Mouse (Mus musculus) telencephalon, adult 2 months (tissue): ENCODE data around the gene Slc25a48.

Experiments used
- DNase-seq: peaks from one replicate; pipeline ENCODE4 v3.0.0-alpha.2; 2011; ENCODE audit warnings: low read depth, low spot score

Slc25a48 gene

DNA sequence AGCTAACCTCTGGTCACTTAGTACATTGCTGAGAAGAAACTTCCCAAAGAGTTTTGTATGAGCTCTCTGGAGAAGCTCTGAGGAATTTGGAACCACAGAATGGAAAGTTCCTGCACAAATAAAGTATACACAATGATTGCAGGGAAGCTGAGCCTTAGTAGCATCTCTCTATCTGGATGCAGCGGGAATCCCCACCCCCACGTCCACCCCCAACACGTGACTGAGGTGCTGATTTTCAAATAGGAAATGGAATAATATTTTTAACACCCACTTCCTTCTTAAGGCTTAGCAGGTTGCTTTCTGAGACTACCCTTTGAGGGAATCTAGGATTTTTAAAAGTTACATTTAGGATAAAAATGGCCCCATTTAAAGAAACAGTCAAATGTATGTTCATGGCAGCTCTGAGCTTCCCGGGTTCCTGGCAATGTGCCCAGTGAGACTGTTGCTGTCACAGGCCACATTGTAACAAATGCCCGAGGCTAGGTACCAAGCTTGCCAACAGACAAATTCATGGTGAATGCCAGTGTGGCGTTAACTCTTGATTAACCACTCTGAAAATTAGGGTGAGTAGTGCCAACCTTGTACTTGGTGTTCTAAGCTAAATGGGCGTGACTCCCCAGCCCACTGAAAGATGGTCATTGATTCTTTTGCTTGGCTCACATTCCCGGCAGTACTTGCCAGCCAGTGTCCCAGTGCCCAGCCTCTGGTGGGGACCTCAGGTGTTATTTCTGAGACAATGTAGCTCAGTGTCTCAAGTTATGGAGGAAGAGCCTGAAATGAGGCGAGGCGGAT, 11.3 kb downstream of the Slc25a48 start:
- no peak for DNase-seq

DNA sequence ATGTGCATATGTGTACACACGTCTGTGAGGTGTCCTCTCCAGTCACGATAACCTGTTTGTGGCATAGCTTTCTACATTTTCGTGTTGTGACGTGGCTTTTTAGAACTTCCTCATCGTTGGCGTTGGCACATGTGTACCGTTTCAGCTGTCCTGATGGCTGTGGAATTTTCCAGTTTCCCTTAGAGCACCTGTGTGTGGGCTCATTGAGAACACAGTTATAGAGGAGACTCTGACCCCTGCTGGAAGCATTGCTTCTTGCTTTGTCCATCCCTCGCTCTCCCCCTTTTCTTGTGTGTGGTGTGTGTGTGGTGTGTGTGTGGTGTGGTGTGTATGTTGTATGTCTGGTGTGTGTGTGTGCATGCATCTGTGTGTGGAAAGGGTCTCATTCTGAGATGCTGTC, 11.9 kb downstream of the Slc25a48 start:
- no peak for DNase-seq

DNA sequence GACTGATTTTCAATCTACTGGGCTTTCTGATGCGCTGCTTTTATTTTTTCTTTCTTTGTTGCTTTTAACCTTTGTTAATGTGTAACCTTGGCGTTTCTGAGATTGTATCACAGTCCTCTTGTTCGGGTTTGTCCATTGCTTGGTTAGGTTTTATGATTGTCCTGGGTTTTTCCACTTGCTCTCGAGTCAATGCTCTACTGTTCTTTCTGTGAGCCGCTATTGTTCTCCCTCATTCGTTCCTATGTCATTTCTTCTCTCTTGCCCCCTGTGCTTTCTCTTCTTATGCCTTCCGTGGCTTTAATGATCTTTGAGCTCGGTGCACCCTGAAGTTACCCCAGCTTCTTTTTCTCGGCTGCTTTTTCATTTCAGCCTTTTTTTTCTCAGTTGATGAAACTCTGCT, 19.8 kb downstream of the Slc25a48 start:
- DNase-seq = no peak

DNA sequence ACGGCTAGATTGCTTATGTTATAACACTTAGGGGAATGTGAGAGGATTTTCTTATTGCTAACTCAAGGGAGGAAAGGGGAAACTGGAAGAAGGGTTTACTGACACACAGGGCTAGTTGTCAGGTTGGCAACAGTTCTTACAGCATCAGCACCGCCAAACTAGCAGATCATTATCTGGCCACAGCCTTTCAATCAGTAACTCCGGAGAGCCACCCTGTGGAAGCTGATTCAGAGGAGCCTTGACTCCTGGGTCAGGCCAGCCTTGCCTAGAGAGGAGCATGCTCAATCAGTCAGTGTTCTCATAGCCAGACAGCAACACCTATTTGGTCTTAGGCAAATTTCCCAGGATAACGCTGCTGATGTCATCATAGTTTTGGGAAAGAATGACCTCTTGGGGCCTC, 23.3 kb downstream of the Slc25a48 start:
- DNase-seq = no peak

DNA sequence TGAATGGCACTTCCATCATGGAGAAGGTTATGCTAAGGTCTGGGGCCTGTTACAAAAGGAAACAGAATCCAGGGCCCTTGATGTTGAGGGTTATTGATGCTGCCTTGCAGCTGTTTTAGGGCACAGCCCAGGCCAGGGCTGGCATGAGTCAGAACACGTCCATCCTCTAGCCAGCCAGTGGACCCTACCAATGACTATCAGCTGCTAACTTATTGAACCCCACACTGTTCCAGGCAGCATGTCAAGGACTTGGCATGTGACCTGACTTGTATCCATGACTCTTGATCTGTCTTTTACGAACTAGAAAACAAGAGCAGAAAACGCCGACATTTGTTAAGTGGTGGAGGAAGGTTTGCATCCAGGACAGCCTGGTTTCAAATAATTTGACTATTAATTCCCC, 24.6 kb downstream of the Slc25a48 start:
- DNase-seq = no peak

DNA sequence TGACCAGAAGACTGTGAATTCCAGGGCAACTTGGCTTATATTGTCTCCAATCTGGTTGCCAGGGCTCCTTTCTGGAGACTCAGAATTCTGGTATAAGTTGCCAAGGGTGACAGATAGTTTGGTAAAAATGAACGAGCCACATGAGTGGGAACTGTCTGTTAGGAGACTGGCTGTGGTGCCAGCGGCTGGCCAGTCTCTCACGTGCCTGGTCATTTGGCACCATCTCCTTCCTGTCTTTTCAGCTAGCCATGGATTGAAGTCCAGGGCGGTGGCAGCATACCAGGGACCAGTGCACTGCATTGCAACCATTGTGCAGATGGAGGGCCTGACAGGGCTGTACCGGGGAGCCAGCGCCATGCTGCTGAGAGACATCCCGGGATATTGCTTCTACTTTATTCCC, 25.1 kb downstream of the Slc25a48 start:
- DNase-seq = no peak

DNA sequence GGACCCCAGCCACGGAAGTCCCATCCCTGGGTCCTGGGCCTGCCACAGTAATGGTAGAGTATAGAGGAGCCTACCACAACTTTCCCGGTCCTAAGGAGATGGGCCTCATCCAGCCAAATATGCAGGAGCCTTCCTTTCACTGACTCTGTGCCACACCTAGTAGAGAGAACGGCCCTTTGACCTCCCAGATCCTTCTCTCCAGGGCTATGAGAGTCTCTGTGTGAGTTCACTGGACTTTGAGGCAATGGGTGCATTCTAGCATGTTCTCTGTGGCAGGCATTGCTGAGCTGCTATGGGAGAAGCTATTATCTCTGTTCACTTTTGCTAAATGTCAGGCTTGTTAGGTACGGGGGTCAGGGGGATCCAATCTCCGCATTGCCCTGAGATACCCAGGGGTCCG, 25.6 kb downstream of the Slc25a48 start:
- DNase-seq = no peak

DNA sequence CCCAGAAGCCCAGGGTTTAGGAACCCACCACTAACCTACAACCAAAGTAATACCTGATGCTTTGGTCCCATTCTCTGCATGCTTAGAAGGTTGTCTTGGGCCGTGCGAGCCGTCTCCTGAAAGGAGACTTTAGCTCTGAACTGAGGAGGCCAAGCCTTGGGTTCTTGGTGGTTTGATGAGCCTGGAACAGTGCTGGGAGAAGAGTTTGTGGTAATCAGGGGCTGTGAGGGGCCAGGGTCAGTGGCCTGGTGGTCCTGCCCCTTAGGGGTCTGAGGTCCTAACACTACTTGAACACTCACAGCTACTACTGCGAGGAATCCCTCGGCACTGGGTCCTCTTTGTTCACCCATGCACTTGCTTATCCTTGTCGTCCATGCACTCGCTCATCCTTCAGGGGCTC, 29.6 kb downstream of the Slc25a48 start:
- no peak for DNase-seq

DNA sequence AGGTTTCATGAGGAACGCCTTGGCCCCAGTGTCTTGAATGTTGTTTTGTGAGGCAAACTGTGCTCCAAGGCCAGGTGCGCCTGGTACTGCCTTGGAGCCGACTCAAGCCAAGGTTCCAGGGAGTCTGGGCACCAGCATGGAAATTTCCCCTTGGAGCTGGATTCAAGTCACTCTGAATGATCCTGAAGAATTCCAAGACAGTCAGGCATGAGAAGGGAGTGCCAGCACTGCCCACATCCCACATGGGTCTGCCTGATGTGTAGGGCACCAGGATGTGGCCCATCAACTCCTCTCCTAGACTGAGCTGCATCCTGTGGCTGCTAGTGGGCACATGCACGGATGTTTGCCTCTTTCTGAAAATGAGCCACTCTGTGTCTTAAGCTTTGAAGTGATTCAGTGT, 30.4 kb downstream of the Slc25a48 start:
- no peak for DNase-seq

DNA sequence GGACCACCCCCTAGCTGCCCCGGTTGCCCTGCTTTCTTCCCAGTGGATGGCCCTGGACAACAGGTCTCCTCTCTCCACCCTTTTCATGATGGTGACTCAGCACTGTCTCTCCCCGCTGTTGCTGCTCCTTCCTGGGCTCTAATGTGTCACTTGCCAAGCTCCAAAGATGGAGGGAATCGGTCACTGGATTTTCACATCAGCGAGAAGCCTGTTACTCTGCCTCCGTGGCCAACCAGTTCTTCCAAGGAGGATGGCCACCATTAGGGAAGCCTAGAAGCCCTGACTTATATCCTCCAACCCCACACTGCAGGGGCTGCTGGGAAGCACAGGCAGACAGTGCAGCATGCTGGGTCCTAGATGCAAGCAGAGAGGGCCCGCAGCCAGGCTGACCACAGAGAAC, 33.1 kb downstream of the Slc25a48 start:
- no peak for DNase-seq

DNA sequence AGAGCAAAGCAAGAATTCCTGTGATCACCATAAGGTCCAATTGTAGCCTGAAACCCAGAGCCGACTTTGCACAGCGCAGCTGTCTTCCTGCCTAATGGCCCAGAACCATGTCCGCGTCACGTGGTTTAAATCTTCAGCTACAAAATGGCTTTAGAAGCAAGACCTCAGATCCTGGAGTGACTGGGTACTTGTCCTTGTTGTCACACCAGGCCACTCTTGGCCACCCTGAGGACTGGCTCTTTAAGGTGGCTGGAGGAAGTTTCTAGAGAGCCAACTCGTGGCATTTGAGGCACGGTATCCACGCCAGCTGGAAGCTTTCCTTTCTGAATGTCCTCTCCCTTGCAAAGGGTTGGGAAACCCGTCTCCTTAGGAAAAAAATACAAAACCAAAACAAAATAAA, 33.8 kb downstream of the Slc25a48 start:
- no peak for DNase-seq

DNA sequence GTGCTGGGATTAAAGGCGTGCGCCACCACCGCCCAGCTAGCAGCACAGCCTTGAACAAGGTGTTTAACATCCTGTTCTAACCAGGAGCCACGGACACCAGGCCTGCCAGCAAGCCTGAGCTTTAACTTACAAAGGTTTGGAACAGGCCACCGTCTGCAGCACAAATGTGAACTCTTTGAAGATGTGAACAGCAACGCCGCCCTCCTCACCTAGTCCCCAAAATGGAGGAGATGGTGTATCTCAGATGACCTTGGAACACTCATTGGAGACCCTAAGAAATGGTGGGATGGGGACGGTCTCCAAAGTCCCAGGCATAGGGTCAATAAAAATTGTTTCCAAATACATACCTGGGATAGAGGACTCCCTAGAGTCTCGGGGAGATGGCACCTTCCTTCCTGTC, 34.5 kb downstream of the Slc25a48 start:
- no peak for DNase-seq

DNA sequence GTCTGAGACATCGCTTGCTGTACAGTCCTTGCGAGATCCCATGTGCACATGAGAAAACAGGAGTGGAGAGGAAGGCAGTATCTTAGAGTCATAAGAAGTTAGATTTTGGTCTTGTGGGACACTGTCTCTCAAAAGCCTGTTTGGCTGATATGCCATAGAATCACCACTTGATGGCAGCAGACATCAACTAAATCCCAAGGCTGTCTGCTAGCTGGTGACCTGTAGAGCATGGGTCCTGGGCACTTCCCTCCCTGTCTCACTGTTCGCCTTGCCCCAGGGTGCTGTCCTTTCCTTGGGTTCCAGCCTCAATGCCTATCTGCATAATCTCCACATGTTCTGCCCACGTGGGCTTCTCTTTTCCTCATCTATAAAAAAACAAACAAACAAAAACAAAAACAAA, 37.2 kb downstream of the Slc25a48 start:
- no peak for DNase-seq

DNA sequence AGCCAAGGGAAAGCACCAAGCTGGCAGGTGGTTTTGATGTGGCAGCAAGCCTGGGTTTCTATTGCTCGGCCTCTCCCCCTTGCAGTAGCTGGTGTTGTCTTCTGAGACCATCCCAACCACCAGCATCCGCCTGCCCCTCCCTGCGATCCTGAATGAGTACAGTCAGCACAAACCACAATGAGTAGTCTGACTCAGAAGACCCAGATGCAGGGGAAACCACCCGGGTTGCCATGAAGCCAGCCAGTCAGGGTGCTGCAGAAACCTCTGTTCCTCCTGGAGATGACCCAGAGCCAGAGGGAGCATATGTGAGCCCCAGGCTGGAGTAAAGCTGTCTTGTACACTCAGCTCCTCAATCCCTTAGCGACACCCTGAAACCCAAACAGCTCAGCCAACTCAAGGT, 38.6 kb downstream of the Slc25a48 start:
- DNase-seq = no peak

DNA sequence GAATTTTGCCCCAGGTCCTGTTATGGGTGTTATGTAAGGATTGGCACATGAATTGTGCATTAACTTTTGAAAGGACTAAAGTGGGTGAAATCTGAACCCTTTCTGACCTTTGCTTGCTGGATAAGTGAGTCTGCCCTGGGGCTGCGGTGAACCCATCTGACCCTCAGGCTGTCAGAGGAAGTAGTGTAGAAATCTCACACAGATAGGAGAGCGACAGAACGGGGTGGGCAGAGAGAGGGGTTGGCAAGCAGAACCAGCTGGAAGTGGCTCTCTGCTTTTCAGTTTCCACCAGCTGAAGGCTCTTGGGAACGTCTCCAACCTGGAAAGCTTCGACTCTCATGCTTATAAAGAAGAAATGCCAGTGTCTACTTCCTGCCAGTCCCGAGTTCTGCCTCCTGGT, 39.1 kb downstream of the Slc25a48 start:
- DNase-seq = peak; percentile 48

DNA sequence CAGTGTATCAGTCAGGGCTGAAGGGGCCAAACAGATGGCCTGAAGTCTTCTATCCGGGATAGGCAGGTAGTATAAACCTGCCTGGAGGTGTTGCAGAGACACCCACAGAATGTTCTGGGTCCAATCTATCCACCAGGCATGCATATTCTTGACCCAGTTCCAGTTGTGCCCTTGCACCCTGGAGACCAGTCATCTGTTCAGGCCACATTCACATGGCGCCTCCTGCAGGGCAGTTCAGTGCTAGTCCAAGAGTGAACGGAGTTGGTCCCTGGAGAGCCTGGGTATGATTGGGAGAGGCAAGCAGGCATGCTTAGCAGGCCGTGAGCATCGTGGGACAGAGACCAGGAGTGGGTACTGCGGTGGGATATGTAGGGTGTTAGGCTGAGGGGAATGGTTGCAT, 39.9 kb downstream of the Slc25a48 start:
- DNase-seq = no peak

DNA sequence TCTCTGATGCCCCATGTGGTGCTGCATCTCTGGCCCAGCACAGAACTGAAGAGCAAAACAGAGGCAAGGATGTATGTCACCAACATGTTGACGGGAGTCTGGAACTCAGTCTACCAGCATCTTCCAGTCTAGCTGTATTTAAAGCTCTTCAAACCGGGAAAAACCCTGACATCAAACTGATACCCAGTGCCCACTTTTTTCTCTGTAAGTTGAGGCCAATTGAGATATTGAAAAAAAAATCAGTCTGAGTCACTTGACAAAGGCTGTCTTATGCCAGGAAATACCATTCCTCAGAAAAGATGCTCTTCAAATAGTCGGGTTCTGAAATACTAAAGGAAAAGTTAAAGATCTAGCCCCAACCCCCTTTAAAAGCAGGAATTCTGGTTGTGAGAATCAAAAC, 44.0 kb downstream of the Slc25a48 start, which contains the start of gene Il9:
Gene Il9, minus strand, starts transcription at position 101 of the 400 bp plus-strand sequence.
- DNase-seq = no peak

DNA sequence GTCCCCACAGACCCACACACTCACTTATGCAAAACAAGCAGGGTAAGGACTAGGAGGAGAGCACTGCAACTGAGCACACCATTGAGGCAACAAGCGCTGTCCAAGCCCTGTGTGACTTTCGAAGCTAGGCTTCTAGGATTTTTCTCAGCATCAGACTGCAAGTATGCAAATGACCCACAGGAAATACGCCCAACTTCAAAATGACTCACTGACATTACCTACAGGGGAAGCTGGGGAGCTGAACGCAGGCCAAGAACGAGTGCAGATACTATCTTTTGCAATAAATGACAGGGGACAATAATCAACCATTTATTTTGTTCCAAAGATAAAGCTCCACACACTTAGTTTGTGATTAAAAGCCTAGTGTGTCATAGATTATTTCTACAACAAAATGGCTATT, 49.9 kb downstream of the Slc25a48 start:
- DNase-seq = no peak

DNA sequence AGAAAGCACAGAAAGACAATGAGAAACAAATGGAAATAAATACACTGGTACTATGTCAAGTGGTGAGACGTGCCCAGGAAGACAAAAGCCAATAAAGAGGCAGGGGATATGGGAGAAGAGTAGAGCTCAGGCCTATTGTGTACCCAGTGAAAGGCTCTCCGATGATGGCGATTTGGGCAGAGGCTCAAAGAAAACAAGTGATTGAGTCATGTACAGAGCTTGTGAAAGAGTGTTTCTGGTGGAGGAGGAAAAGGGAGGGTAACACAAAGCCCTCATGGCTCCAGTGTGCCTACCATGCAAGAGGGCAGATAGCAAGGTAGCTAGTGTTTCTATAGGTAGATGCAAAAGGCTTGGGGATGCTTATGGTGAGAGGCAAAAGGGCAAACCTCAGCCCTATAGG, 56.3 kb downstream of the Slc25a48 start:
- no peak for DNase-seq

DNA sequence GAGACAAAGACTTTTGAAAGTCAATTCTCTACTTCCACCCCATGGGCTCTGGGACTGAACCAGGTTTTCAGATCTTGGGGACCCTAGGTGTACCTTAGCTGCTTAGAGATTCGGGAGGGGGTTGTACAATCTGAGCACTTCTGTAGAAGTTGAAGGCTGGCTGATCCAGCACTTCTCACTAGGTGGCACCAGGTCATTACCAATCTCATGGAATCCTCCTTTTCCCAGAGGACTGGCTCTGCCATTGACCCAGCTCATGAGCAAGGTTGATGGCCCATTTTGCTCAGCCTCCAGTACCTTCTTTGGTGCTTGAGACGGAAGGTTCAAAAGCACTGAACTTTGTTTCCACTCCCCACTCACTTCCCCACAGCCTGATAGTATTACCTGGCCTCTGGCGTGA, 62.0 kb downstream of the Slc25a48 start:
- no peak for DNase-seq

DNA sequence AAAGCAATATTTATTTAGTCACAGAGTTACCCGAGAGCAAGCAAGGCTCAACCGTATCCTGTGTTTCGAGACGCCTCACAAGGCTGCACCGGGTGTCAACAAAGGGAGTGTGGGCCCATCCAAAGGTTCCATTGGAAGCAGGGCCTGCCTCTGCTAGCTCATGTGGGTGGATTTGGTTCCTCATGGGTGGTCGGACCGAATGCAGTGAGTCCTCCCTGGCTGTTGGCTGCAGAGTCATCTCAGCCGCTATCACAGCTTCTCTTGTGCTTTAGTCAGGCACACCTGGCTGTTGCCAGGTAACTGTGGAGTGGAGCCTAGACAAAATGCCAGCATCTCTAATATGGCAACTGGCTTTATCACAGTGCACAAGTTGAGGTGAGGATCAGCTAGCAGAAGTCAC, 62.5 kb downstream of the Slc25a48 start:
- DNase-seq = no peak

DNA sequence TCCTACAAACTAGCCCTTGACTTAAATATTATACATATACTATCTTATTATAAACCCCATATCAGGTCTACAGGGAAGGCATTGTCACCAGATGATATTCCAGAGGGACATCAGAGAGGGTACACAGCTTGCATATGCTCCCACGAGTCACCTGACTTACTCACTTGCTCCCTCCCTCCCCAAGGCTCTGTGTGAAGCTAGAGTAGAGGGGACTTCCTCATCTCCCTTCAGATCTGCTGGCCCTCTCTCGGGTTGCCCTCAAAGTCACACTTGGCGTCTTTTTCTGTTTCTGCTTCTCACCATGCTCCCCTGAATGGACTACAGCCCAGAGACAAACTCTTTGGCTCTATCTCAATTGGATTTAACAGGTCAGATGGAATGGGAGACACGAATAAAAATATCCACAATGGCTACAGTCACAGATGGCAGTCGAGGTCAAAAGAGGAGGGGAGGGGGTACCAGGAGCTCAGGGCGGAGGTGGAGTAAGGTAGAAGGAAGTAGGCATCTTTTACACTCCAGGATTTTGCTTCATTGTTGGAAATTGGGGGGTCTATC, 63.8 kb downstream of the Slc25a48 start:
- no peak for DNase-seq

DNA sequence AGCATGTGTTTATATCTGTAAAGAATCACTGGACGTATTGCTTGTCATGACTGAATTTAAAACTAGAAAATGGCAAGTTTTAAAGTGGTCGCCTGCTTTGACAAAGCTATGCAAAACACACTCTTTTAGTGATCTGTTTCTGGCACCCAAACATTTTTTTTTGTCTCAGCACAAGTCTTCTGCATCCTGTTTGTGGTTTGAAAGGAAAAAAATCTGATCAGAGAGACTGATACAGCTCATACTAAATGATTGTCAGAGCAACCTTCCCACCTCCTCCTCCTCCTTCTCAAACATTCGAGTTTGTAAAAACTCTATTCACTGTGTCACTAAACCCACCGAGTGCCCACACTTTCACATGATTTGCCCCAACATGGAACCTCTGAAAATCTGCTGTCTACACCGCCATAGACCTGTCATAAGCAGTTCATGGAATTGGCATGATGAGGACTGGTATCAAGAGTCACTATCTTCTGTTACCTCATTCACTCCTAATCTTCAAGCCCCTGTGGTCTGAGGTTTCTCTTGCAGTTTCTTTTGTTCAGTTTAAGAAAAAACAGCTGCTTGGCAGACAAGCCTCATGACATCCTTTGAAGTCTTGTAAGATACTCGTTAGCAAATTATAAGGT, 68.8 kb downstream of the Slc25a48 start:
- no peak for DNase-seq
